Mouse (Mus musculus): ENCODE measurements at regions not wholly inside any gene's neighbourhood (a gene's known extent, or its start where the extent isn't known, plus 50 kb on each side); places are given as distances from the start of the nearest gene placed in this dataset.

DNA sequence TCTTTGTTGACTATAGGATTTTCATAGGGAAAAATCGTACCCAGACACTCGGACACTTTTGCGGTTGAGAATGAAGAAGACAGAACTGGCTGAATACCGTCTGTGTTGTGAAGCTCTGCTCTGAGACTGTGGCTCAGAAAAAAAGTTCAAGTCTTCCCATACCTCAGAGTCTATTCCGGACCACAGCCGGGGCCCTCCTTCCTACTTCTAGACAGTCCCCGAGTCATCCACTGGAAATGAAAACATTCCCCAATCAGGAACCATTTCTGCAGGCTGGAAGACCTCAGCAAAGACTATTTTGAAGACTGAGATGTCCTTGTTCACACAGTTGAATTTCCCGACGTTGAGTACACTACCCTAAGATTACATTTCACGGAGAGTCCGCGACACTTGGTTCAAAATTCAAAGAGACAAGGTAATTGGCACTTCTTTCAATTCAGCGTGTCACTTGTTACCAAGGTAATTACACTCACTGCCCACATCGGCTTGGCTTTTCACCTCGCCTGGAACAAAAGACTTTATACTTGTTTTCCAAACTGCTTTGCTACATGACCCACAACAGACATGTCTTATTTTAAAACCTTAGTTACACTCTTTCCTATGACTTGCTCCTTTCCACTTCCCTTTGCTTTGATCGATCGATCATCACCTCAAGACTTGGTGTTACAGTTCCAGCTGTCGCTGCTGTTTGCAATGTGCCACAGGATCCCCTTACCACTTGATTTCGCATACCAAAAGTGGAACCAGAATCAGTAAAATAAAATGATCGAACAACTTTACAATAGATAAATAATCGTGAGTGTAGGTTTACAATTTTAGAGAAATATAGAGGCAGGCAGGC lies 219.2 kb upstream of the Pcsk5 start:
- 0 out of 2 replicates have a peak, but pooled peaks have one; percentile 28 for ATAC-seq
- no peak overlapping the region for H3K4me2 ChIP-seq (ENCODE audit: low read length)
- H3K9ac ChIP-seq (ENCODE audit: low read depth, low read length) = no peak overlapping the region
- no peaks in the 10 kb centered on the region for H3K4me1 ChIP-seq (ENCODE audit: control insufficient read depth, insufficient read depth, low read length)
- no peak overlapping the region for H3K4me3 ChIP-seq (ENCODE audit: low read depth, low read length)
- no peaks in the 10 kb centered on the region for H3K36me3 ChIP-seq (ENCODE audit: control insufficient read depth, insufficient read depth, low read length)
- no peak overlapping the region for H3K27ac ChIP-seq (ENCODE audit: low read length)
- no peaks in the 10 kb centered on the region for H3K9me3 ChIP-seq (replicated peaks; ENCODE audit: control insufficient read depth, low read length, poor library complexity, severe bottlenecking)
- H3K27me3 ChIP-seq (ENCODE audit: control insufficient read depth, insufficient read depth, low read depth, low read length) = no peaks in the 10 kb centered on the region
- WGBS = 58% methylated on average over 21 of the region's 21 CpGs

DNA sequence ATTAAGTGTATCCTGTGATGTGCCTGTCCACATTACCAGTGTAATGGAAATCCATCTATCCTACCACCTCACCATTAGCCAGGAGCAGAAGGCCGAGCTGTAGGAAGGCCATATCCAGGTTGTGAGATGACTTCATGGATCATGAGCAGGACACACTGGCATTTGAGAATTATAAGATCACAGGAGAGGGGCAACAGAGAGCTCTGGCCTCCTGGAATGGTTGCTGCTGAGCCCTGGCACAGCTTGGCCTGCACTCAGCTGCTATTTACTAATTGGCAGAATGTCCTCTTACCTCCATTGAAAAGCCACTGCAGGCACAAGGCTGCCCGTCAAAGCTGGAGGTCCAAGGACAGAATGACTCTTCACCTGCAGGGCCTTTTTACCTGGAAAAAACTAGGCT lies 212.9 kb upstream of the Pcsk5 start:
- WGBS = 85% methylated on average over 2 of the region's 2 CpGs
- no peaks in the 10 kb centered on the region for H3K4me1 ChIP-seq (ENCODE audit: control insufficient read depth, insufficient read depth, low read length)
- H3K4me3 ChIP-seq (ENCODE audit: low read depth, low read length) = no peak overlapping the region
- no peak overlapping the region for H3K9ac ChIP-seq (ENCODE audit: low read depth, low read length)
- no peak for ATAC-seq
- H3K4me2 ChIP-seq (ENCODE audit: low read length) = no peak overlapping the region
- H3K27me3 ChIP-seq (ENCODE audit: control insufficient read depth, insufficient read depth, low read depth, low read length) = no peaks in the 10 kb centered on the region
- H3K36me3 ChIP-seq (ENCODE audit: control insufficient read depth, insufficient read depth, low read length) = no peaks in the 10 kb centered on the region
- H3K27ac ChIP-seq (ENCODE audit: low read length) = no peak overlapping the region
- H3K9me3 ChIP-seq (replicated peaks; ENCODE audit: control insufficient read depth, low read length, poor library complexity, severe bottlenecking) = no peaks in the 10 kb centered on the region

DNA sequence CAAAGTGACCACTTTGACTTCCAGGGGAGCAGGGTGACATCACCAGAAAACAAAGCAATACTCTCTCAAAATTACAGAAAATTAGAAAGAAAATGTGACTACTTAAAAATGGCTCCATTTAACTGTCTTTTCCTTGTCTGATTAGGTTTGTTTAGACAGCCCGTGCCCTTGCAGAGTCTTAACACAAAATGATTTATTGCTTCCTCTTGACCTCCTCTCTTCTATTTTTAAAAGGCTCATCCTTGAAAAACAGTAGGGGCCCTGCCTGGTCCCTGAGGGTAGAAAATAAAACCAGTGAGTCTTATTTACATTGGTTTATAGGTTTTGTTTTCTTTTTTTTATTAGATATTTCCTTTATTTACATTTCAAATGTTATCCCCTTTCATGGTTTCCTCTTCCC lies 196.8 kb upstream of the Pcsk5 start:
- Histone ChIP-seq H3K9ac (ENCODE audit: low read depth, low read length) (no peak overlapping the region), H3K27ac (ENCODE audit: low read length) (no peak overlapping the region), H3K9me3 (replicated peaks; ENCODE audit: control insufficient read depth, low read length, poor library complexity, severe bottlenecking) (no peaks in the 10 kb centered on the region), H3K36me3 (ENCODE audit: control insufficient read depth, insufficient read depth, low read length) (no peaks in the 10 kb centered on the region), H3K4me2 (ENCODE audit: low read length) (no peak overlapping the region), H3K4me1 (ENCODE audit: control insufficient read depth, insufficient read depth, low read length) (no peaks in the 10 kb centered on the region), H3K4me3 (ENCODE audit: low read depth, low read length) (no peak overlapping the region), H3K27me3 (ENCODE audit: control insufficient read depth, insufficient read depth, low read depth, low read length) (no peaks in the 10 kb centered on the region)
- no peak for ATAC-seq
- WGBS = 83% methylated on average over 1 of the region's 1 CpGs

DNA sequence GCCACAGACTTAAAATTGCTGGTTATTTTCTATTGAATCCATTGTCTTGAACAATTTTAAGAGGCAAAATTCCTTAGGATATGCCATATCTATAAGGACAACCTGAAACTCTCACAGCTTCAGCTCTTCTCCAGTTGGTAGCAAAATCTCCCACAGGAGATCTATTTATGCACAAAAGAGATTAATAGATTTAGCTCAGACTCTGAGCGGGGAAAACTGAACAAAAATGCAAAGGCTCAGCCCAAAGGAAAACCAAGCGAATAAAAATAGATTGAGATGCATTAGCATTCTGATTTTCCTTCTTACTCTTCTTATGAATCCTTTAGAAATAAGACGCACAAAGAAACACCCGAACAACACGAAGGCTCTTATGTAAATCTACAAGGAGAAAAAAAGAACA lies 196.2 kb upstream of the Pcsk5 start:
- Histone ChIP-seq H3K36me3 (ENCODE audit: control insufficient read depth, insufficient read depth, low read length) (no peaks in the 10 kb centered on the region), H3K4me2 (ENCODE audit: low read length) (no peak overlapping the region), H3K9ac (ENCODE audit: low read depth, low read length) (no peak overlapping the region), H3K27me3 (ENCODE audit: control insufficient read depth, insufficient read depth, low read depth, low read length) (no peaks in the 10 kb centered on the region), H3K4me3 (ENCODE audit: low read depth, low read length) (no peak overlapping the region), H3K9me3 (replicated peaks; ENCODE audit: control insufficient read depth, low read length, poor library complexity, severe bottlenecking) (no peaks in the 10 kb centered on the region), H3K4me1 (ENCODE audit: control insufficient read depth, insufficient read depth, low read length) (no peaks in the 10 kb centered on the region), H3K27ac (ENCODE audit: low read length) (no peak overlapping the region)
- WGBS = 66% methylated on average over 5 of the region's 5 CpGs
- no peak for ATAC-seq

DNA sequence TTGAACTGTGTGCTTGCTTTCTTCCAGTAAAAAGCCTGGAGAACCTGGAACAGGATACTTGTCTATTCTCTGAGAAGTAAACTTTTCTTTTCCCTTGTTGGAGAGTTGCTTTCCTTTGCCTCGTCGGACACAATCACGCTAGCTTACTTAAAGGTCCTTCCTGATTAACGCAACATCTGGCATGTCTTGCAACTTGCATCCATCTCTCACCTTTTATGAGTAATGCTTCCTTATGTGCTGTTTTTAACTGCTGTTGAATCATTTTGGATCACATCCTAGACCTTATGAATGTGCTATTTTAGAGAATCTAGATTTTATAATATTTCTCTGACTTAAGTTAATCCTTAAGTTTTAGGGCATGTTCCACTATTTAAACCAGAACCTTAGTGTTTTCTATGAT lies 188.4 kb upstream of the Pcsk5 start:
- Histone ChIP-seq H3K27me3 (ENCODE audit: control insufficient read depth, insufficient read depth, low read depth, low read length) (no peaks in the 10 kb centered on the region), H3K27ac (ENCODE audit: low read length) (no peak overlapping the region), H3K4me2 (ENCODE audit: low read length) (no peak overlapping the region), H3K4me1 (ENCODE audit: control insufficient read depth, insufficient read depth, low read length) (no peaks in the 10 kb centered on the region), H3K9me3 (replicated peaks; ENCODE audit: control insufficient read depth, low read length, poor library complexity, severe bottlenecking) (no peaks in the 10 kb centered on the region), H3K4me3 (ENCODE audit: low read depth, low read length) (no peak overlapping the region), H3K36me3 (ENCODE audit: control insufficient read depth, insufficient read depth, low read length) (no peaks in the 10 kb centered on the region), H3K9ac (ENCODE audit: low read depth, low read length) (no peak overlapping the region)
- no peak for ATAC-seq
- WGBS = 87% methylated on average over 4 of the region's 4 CpGs

DNA sequence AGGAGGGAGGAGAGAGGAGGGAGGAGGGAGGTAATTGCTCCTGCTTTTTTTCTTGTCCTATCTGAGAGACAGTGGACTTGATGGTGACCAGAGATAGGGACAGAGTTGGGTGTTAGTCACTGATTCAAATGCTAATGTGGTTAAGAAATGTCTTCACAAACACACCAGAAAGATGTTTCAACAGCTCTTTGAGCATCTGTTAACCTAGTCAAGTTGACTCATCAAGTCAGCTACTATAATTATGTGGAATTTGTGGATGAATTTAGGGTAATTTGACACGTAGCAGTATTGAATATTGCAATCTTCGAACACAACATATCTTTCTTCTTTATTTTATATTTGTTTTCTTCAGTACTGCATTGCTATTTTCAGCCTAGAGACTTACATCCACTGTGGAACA lies 182.9 kb upstream of the Pcsk5 start:
- WGBS = 80% methylated on average over 2 of the region's 2 CpGs
- H3K4me3 ChIP-seq (ENCODE audit: low read depth, low read length) = no peak overlapping the region
- H3K27me3 ChIP-seq (ENCODE audit: control insufficient read depth, insufficient read depth, low read depth, low read length) = no peaks in the 10 kb centered on the region
- no peaks in the 10 kb centered on the region for H3K9me3 ChIP-seq (replicated peaks; ENCODE audit: control insufficient read depth, low read length, poor library complexity, severe bottlenecking)
- no peak for ATAC-seq
- no peaks in the 10 kb centered on the region for H3K36me3 ChIP-seq (ENCODE audit: control insufficient read depth, insufficient read depth, low read length)
- no peaks in the 10 kb centered on the region for H3K4me1 ChIP-seq (ENCODE audit: control insufficient read depth, insufficient read depth, low read length)
- H3K9ac ChIP-seq (ENCODE audit: low read depth, low read length) = no peak overlapping the region
- H3K4me2 ChIP-seq (ENCODE audit: low read length) = no peak overlapping the region
- H3K27ac ChIP-seq (ENCODE audit: low read length) = no peak overlapping the region

DNA sequence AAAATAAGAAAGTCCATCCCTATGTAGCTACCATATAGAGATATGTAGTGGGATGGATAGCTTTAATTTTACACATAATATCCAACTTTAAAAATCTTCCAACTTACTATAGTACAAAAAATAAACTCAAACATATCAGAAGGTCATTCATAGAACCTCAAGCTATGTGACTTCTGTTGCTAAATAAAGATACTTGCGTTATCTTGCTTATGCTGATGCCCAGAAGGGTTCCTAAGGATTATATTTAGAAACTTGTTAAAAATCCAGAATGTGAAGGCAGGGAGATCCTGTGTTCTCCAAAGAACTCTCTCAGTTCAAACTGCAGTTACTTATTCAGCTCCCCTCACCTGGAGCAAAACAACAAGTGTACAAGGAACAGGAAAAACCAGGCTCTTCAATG lies 177.9 kb upstream of the Pcsk5 start:
- no peak overlapping the region for H3K4me2 ChIP-seq (ENCODE audit: low read length)
- no peaks in the 10 kb centered on the region for H3K9me3 ChIP-seq (replicated peaks; ENCODE audit: control insufficient read depth, low read length, poor library complexity, severe bottlenecking)
- no peak overlapping the region for H3K4me3 ChIP-seq (ENCODE audit: low read depth, low read length)
- no peak overlapping the region for H3K9ac ChIP-seq (ENCODE audit: low read depth, low read length)
- no peak overlapping the region for H3K27ac ChIP-seq (ENCODE audit: low read length)
- no peaks in the 10 kb centered on the region for H3K36me3 ChIP-seq (ENCODE audit: control insufficient read depth, insufficient read depth, low read length)
- 86% methylated on average over 1 of the region's 1 CpGs for WGBS
- no peaks in the 10 kb centered on the region for H3K27me3 ChIP-seq (ENCODE audit: control insufficient read depth, insufficient read depth, low read depth, low read length)
- no peak for ATAC-seq
- H3K4me1 ChIP-seq (ENCODE audit: control insufficient read depth, insufficient read depth, low read length) = no peaks in the 10 kb centered on the region

DNA sequence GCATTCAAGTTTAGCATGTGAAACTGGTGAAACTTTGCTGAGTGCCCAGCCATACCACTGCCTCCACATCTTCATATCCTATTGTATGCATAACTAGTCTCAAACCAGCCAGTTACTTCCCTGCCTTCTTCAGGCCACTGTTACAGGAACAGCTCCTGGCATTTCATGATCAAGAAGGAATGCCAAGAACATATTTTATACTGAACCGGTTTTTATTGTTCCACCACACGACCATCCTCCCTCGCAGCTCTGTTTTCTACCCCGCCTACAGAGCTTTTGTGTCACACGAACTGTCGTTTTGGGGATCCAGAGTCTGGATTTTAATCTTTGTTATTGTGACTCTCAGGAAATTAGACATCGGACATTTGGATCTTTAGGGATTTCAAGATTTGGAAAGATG lies 174.6 kb upstream of the Pcsk5 start:
- WGBS = 83% methylated on average over 7 of the region's 7 CpGs
- Histone ChIP-seq H3K27ac (ENCODE audit: low read length) (no peak overlapping the region), H3K27me3 (ENCODE audit: control insufficient read depth, insufficient read depth, low read depth, low read length) (no peaks in the 10 kb centered on the region), H3K4me2 (ENCODE audit: low read length) (no peak overlapping the region), H3K9ac (ENCODE audit: low read depth, low read length) (no peak overlapping the region), H3K4me3 (ENCODE audit: low read depth, low read length) (no peak overlapping the region), H3K36me3 (ENCODE audit: control insufficient read depth, insufficient read depth, low read length) (no peaks in the 10 kb centered on the region), H3K4me1 (ENCODE audit: control insufficient read depth, insufficient read depth, low read length) (no peaks in the 10 kb centered on the region), H3K9me3 (replicated peaks; ENCODE audit: control insufficient read depth, low read length, poor library complexity, severe bottlenecking) (no peaks in the 10 kb centered on the region)
- ATAC-seq = no peak

DNA sequence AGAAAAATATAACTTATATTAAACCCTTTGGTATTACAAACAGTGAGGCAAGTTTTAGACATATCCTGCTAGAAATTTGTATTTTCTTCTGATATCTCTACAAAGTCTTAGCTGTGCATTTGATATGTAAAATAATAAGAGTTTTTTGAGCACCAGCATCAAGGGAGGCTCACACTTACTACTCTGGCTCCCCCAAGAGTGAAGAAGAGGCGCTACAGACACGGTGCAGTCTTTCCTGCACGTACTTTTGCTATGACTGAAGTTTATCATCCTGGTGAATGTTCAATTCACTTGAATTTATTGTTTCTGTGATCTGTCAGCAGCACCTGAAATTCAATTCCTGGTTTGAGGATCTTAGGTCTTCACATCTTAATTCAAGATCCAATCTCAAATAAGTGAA lies 160.1 kb upstream of the Pcsk5 start:
- Histone ChIP-seq H3K27ac (ENCODE audit: low read length) (no peak overlapping the region), H3K9me3 (replicated peaks; ENCODE audit: control insufficient read depth, low read length, poor library complexity, severe bottlenecking) (0 out of 2 replicates have a peak, but pooled peaks cover 2% of the 10 kb centered on the region), H3K4me2 (ENCODE audit: low read length) (no peak overlapping the region), H3K9ac (ENCODE audit: low read depth, low read length) (no peak overlapping the region), H3K4me3 (ENCODE audit: low read depth, low read length) (no peak overlapping the region), H3K27me3 (ENCODE audit: control insufficient read depth, insufficient read depth, low read depth, low read length) (no peaks in the 10 kb centered on the region), H3K4me1 (ENCODE audit: control insufficient read depth, insufficient read depth, low read length) (no peaks in the 10 kb centered on the region), H3K36me3 (ENCODE audit: control insufficient read depth, insufficient read depth, low read length) (no peaks in the 10 kb centered on the region)
- ATAC-seq = no peak
- 86% methylated on average over 3 of the region's 3 CpGs for WGBS
